Mouse (Mus musculus) embryo, embryonic 10.5 days (tissue): ENCODE data around the gene Ccdc15.
"Not testable (repeated sequence)": the region's sequence is repeated elsewhere in the genome, so short reads cannot be mapped to it uniquely, and the experiment has no call there.

Source experiments
- DNase-seq: peaks from one replicate; pipeline ENCODE4 v3.0.0-alpha.2; 2015; ENCODE audit warnings: low spot score

The Ccdc15 gene

GRCm38 (mm10) chr9:37349050-37349449 lies 818 bp upstream of the Ccdc15 start:
- no peak for DNase-seq

GRCm38 (mm10) chr9:37347184-37347987 lies 846 bp downstream of the Ccdc15 start:
- peak; percentile 63 for DNase-seq

GRCm38 (mm10) chr9:37345406-37345805 lies 2.8 kb downstream of the Ccdc15 start:
- DNase-seq, result no peak

- DNase-seq, result peak; percentile 26
Measured at GRCm38 (mm10) chr9:37329456-37329855, 18.8 kb downstream of the Ccdc15 start.

- DNase-seq, result no peak
Measured at GRCm38 (mm10) chr9:37301720-37302119, 46.5 kb downstream of the Ccdc15 start.

GRCm38 (mm10) chr9:37300501-37300900 lies 47.7 kb downstream of the Ccdc15 start:
- DNase-seq, result not testable (repeated sequence)

GRCm38 (mm10) chr9:37295586-37295985 lies 52.6 kb downstream of the Ccdc15 start:
- DNase-seq, result no peak

- DNase-seq, result no peak
Measured at GRCm38 (mm10) chr9:37266622-37267021, 81.6 kb downstream of the Ccdc15 start.

GRCm38 (mm10) chr9:37255889-37256225 lies 92.4 kb downstream of the Ccdc15 start:
- DNase-seq, result peak; percentile 74

GRCm38 (mm10) chr9:37255149-37255888 lies 92.9 kb downstream of the Ccdc15 start, which contains the start of gene Slc37a2:
TSS of gene Slc37a2 (minus strand) at chr9:37255738.
- peak; percentile 79 for DNase-seq

GRCm38 (mm10) chr9:37254531-37255110 lies 93.6 kb downstream of the Ccdc15 start:
- peak; percentile 39 for DNase-seq

GRCm38 (mm10) chr9:37250631-37251030 lies 97.6 kb downstream of the Ccdc15 start:
- no peak for DNase-seq

- no peak for DNase-seq
Measured at GRCm38 (mm10) chr9:37249976-37250375, 98.3 kb downstream of the Ccdc15 start.

GRCm38 (mm10) chr9:37248381-37248906 lies 99.8 kb downstream of the Ccdc15 start:
- no peak for DNase-seq

- no peak for DNase-seq
Measured at GRCm38 (mm10) chr9:37247429-37247828, 100.8 kb downstream of the Ccdc15 start.

- DNase-seq, result no peak
Measured at GRCm38 (mm10) chr9:37245810-37246209, 102.4 kb downstream of the Ccdc15 start.

GRCm38 (mm10) chr9:37245404-37245803 lies 102.8 kb downstream of the Ccdc15 start:
- no peak for DNase-seq

GRCm38 (mm10) chr9:37244600-37244999 lies 103.6 kb downstream of the Ccdc15 start:
- DNase-seq, result no peak

GRCm38 (mm10) chr9:37242764-37243163 lies 105.5 kb downstream of the Ccdc15 start:
- DNase-seq, result no peak

- no peak for DNase-seq
Measured at GRCm38 (mm10) chr9:37235951-37236737, 112.1 kb downstream of the Ccdc15 start.
